Mouse (Mus musculus): ENCODE measurements at regions not wholly inside any gene's neighbourhood (a gene's known extent, or its start where the extent isn't known, plus 50 kb on each side); places are given as distances from the start of the nearest gene placed in this dataset.

DNA sequence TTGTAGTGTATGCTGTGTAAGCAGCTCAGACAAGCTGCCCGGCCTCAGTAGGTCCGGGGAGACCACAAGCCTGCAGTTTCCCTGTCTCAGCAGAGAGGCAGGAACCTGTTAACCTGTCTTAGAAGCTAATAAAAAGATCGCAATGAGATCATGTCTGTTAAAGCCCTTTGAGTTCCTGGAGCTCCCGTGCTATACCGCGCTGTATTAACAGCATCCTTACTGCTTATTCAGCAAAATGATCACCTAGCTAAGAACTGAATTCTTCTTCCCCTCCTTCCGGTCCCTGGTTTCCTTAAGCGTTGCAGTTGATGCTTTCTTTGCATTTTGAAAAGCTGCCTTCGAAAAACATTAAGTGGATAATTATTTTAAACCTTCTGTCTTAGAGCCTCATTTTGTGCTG lies 1230.4 kb upstream of the A1bg start:
- no peak for TF ChIP-seq HCFC1 (IDR thresholded peaks at IDR 0.05; ENCODE audit: borderline replicate concordance, insufficient read depth, low read length)
- TF ChIP-seq CHD2 (IDR thresholded peaks at IDR 0.05; ENCODE audit: low read depth, low read length): no peak
- TF ChIP-seq ZC3H11A (IDR thresholded peaks at IDR 0.05; ENCODE audit: borderline replicate concordance, low read depth, low read length): no peak
- TF ChIP-seq ZNF384 (IDR thresholded peaks at IDR 0.05; ENCODE audit: low read depth, low read length): no peak
- TF ChIP-seq MAFK (IDR thresholded peaks at IDR 0.05; ENCODE audit: insufficient read depth, low read depth, low read length): peak; percentile 84

Measured in ES-E14 (cell line).